Mouse (Mus musculus): ENCODE results near the gene Ppm1h. TPM values are rescaled to one million over a fixed set of nuclear protein-coding genes. Genes with fewer than 3 reads are reported as not detected.

Gene Ppm1h
- polyA plus RNA-seq, 1 experiment from 2014 or later, result 24.7 TPM

GRCm38 (mm10) chr10:122987671-122988128, 309.1 kb downstream of the Ppm1h start:
- peak; percentile 25 for ATAC-seq (ENCODE audit: low FRiP score, low TSS enrichment)
- Histone ChIP-seq H3K9me3 (ENCODE audit: low read length) (no peaks in the 10 kb centered on the region), H3K27me3 (ENCODE audit: insufficient read depth, low read length) (no peaks in the 10 kb centered on the region), H3K27ac (ENCODE audit: low read length) (peak overlapping the region; percentile 55; the same call in 1 of the 2 replicates), H3K4me1 (ENCODE audit: insufficient read depth, low read length) (peaks cover 30% of the 10 kb centered on the region), H3K4me2 (replicated peaks; ENCODE audit: low read depth, low read length) (peak overlapping the region; percentile 33), H3K36me3 (ENCODE audit: insufficient read depth, low read length) (peaks cover 10% of the 10 kb centered on the region; the same call in 1 of the 2 replicates), H3K4me3 (ENCODE audit: low read length) (no peak overlapping the region), H3K9ac (replicated peaks; ENCODE audit: low read length) (peak overlapping the region; percentile 43; the same call in 1 of the 2 replicates)
- 15% methylated on average over 9 of the region's 9 CpGs for WGBS

- Histone ChIP-seq H3K4me2 (replicated peaks; ENCODE audit: low read depth, low read length) (peak overlapping the region; percentile 33), H3K9ac (replicated peaks; ENCODE audit: low read length) (peak overlapping the region; percentile 43; the same call in 1 of the 2 replicates), H3K4me3 (ENCODE audit: low read length) (no peak overlapping the region), H3K27me3 (ENCODE audit: insufficient read depth, low read length) (no peaks in the 10 kb centered on the region), H3K27ac (ENCODE audit: low read length) (peak overlapping the region; percentile 55; the same call in 1 of the 2 replicates), H3K4me1 (ENCODE audit: insufficient read depth, low read length) (peaks cover 24% of the 10 kb centered on the region), H3K36me3 (ENCODE audit: insufficient read depth, low read length) (peaks cover 11% of the 10 kb centered on the region; the same call in 1 of the 2 replicates), H3K9me3 (ENCODE audit: low read length) (no peaks in the 10 kb centered on the region)
- ATAC-seq (ENCODE audit: low FRiP score, low TSS enrichment), result no peak
- WGBS, result 77% methylated on average over 7 of the region's 7 CpGs
Observed at GRCm38 (mm10) chr10:122988372-122988771, 309.8 kb downstream of the Ppm1h start.

GRCm38 (mm10) chr10:122989916-122990315, 311.4 kb downstream of the Ppm1h start:
- no peak overlapping the region for H3K9ac ChIP-seq (replicated peaks; ENCODE audit: low read length)
- 91% methylated on average over 9 of the region's 9 CpGs for WGBS
- no peaks in the 10 kb centered on the region for H3K9me3 ChIP-seq (ENCODE audit: low read length)
- H3K27me3 ChIP-seq (ENCODE audit: insufficient read depth, low read length), result no peaks in the 10 kb centered on the region
- no peak overlapping the region for H3K27ac ChIP-seq (ENCODE audit: low read length)
- H3K4me1 ChIP-seq (ENCODE audit: insufficient read depth, low read length), result peaks cover 23% of the 10 kb centered on the region
- H3K36me3 ChIP-seq (ENCODE audit: insufficient read depth, low read length), result peaks cover 17% of the 10 kb centered on the region; the same call in 1 of the 2 replicates
- H3K4me2 ChIP-seq (replicated peaks; ENCODE audit: low read depth, low read length), result no peak overlapping the region
- H3K4me3 ChIP-seq (ENCODE audit: low read length), result no peak overlapping the region
- ATAC-seq (ENCODE audit: low FRiP score, low TSS enrichment), result no peak

GRCm38 (mm10) chr10:122990606-122991005, 312.0 kb downstream of the Ppm1h start:
- Histone ChIP-seq H3K4me1 (ENCODE audit: insufficient read depth, low read length) (peaks cover 23% of the 10 kb centered on the region), H3K4me3 (ENCODE audit: low read length) (no peak overlapping the region), H3K9me3 (ENCODE audit: low read length) (no peaks in the 10 kb centered on the region), H3K4me2 (replicated peaks; ENCODE audit: low read depth, low read length) (no peak overlapping the region), H3K9ac (replicated peaks; ENCODE audit: low read length) (no peak overlapping the region), H3K27me3 (ENCODE audit: insufficient read depth, low read length) (no peaks in the 10 kb centered on the region), H3K36me3 (ENCODE audit: insufficient read depth, low read length) (peaks cover 22% of the 10 kb centered on the region), H3K27ac (ENCODE audit: low read length) (no peak overlapping the region)
- no peak for ATAC-seq (ENCODE audit: low FRiP score, low TSS enrichment)
- 91% methylated on average over 6 of the region's 6 CpGs for WGBS

- H3K9ac ChIP-seq (replicated peaks; ENCODE audit: low read length), result no peak overlapping the region
- 83% methylated on average over 9 of the region's 9 CpGs for WGBS
- no peak overlapping the region for H3K4me3 ChIP-seq (ENCODE audit: low read length)
Observed at GRCm38 (mm10) chr10:122991053-122991452, 312.5 kb downstream of the Ppm1h start.

GRCm38 (mm10) chr10:122991648-122992047, 313.1 kb downstream of the Ppm1h start:
- no peaks in the 10 kb centered on the region for H3K9me3 ChIP-seq (ENCODE audit: low read length)
- no peak overlapping the region for H3K27ac ChIP-seq (ENCODE audit: low read length)
- ATAC-seq (ENCODE audit: low FRiP score, low TSS enrichment), result no peak
- H3K4me1 ChIP-seq (ENCODE audit: insufficient read depth, low read length), result peaks cover 22% of the 10 kb centered on the region
- WGBS, result 89% methylated on average over 9 of the region's 9 CpGs
- no peak overlapping the region for H3K9ac ChIP-seq (replicated peaks; ENCODE audit: low read length)
- H3K36me3 ChIP-seq (ENCODE audit: insufficient read depth, low read length), result peaks cover 29% of the 10 kb centered on the region
- no peak overlapping the region for H3K4me3 ChIP-seq (ENCODE audit: low read length)
- H3K27me3 ChIP-seq (ENCODE audit: insufficient read depth, low read length), result no peaks in the 10 kb centered on the region
- H3K4me2 ChIP-seq (replicated peaks; ENCODE audit: low read depth, low read length), result no peak overlapping the region

More at GRCm38 (mm10) chr10:122991053-122991452, 312.5 kb downstream of the Ppm1h start:
- Histone ChIP-seq H3K4me1 (ENCODE audit: insufficient read depth, low read length) (peaks cover 23% of the 10 kb centered on the region), H3K9me3 (ENCODE audit: low read length) (no peaks in the 10 kb centered on the region), H3K4me2 (replicated peaks; ENCODE audit: low read depth, low read length) (no peak overlapping the region), H3K27ac (ENCODE audit: low read length) (no peak overlapping the region), H3K27me3 (ENCODE audit: insufficient read depth, low read length) (no peaks in the 10 kb centered on the region), H3K36me3 (ENCODE audit: insufficient read depth, low read length) (peaks cover 25% of the 10 kb centered on the region)
- no peak for ATAC-seq (ENCODE audit: low FRiP score, low TSS enrichment)

GRCm38 (mm10) chr10:122994402-122995107, 316.0 kb downstream of the Ppm1h start:
- Histone ChIP-seq H3K27ac (ENCODE audit: low read length) (peak overlapping the region; percentile 83), H3K27me3 (ENCODE audit: insufficient read depth, low read length) (no peaks in the 10 kb centered on the region), H3K36me3 (ENCODE audit: insufficient read depth, low read length) (peaks cover 50% of the 10 kb centered on the region), H3K4me3 (ENCODE audit: low read length) (no peak overlapping the region), H3K9me3 (ENCODE audit: low read length) (no peaks in the 10 kb centered on the region), H3K4me2 (replicated peaks; ENCODE audit: low read depth, low read length) (no peak overlapping the region), H3K9ac (replicated peaks; ENCODE audit: low read length) (peak overlapping the region; percentile 29; the same call in 1 of the 2 replicates), H3K4me1 (ENCODE audit: insufficient read depth, low read length) (peaks cover 6% of the 10 kb centered on the region; the same call in 1 of the 2 replicates)
- 56% methylated on average over 17 of the region's 17 CpGs for WGBS
- ATAC-seq (ENCODE audit: low FRiP score, low TSS enrichment), result peak; percentile 89

MicroRNA genes within 50 kb of the gene (microRNA counts, 519-probe panel; counts per million panel counts)
- microRNA mmu-let-7i, result 5,361 counts per million, percentile 99 among the panel's probes with 10 or more counts

Small RNA genes lying within 50 kb of the gene (microRNA-seq; reads per million reads assigned to microRNA genes)
- gene Mir6412, result not detected
- not detected for gene Mir8104
- gene Mirlet7i, result 56,663 reads per million, percentile 99 among the genes with 10 or more reads in this experiment

Other genes starting within 250 kb of the Ppm1h start
- 3.4 and 4.3 TPM in 2 replicates for gene Avpr1a, start 230.3 kb upstream of the Ppm1h start, polyA plus RNA-seq (2015; fragmentation: Nextera tagmentation; extraction: Ambion mirVana)

Data from kidney, embryonic 16.5 days (tissue).